Mouse (Mus musculus): Measurements from ENCODE around the gene Twist2.
A peak's percentile ranks its signal among the peaks of the same experiment; 100 is the strongest.

Twist2 gene

DNA sequence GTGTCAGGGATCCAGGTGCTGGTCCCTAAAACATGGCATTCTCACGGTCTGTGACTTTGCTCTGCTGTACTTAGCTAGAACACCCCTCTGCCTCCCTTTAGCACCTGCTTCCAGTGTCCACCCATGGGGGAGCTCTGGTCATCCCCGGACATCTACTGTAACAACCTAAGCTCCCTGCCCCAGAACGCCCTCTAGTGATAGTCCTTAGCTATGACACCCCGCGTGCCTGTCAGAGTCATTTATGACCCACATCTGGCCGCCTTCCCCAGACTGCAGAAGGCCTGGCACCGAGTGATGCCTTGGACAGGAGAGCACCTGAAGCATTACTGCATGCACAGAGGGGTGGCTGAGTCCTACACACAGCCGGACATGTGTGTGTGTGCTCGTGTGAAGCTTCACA is 18.0 kb downstream of the Twist2 start:
- DNase-seq (ENCODE audit: low spot score in 2 of 2), result peak in 1 of 2 experiments; percentile 32

DNA sequence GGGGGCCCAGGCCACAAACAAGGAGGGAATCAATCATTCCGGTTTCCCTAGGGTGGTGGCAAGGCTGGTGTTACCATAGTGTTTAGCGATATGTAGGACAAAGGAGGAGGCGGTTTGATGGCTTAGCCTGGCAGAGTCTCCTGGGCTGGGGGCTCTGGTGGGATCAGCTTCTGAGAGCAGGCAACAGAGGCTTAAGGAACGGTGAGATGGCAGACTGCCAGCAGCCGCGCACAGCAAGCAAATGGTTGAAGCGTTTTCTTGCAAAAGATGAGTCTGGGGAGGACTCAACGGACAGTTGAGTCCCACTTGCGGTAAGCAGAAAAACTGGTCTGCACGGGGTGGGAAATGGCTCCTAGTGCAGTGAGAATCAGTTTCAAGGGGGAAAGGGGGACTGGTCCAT is 19.3 kb downstream of the Twist2 start:
- no peak for DNase-seq (ENCODE audit: low spot score in 2 of 2)

DNA sequence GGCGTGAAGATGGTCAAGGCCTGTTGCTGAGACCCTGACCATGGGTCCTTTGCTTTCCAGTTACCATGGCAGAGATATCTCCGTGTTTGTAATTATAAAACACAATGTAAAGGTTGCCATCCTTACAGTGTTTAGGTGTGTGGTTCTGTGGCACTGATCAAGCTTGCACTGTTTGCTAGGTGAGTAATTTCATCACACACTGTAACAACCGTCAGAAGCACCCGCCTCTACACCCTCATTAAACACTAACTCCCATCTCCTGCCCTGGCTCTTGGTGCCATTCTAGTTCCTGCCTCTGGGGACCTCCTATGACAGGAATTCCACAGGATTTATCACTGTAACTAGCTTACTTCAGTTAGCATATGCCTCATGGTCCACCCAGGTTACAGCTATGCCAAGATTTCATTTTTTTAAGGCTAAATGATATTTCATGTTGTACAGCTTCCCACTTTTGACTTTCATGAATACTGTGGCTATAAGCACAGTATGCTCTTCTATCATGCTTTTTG is 21.1 kb downstream of the Twist2 start:
- DNase-seq (ENCODE audit: low spot score in 2 of 2), result no peak

DNA sequence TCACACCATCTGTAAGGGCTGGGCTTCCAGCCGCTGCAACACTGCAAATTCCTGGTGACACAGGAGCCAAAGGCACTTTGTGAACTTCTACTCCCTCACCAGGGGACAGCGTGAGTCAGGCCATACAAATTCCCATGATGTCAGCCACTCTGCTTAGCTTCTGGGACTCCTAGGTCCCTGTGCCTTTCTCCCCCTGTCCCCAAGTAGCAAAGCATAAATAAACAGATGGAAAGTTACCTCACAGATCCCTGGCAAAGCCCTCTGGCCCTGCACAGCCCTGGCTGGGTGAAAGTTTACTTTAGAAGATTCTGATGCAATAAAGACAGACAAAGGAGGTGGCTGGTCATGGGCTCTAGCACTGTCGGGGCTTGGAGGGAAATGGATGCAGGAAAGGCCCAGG is 22.3 kb downstream of the Twist2 start:
- peak in 1 of 2 experiments; percentile 52 for DNase-seq (ENCODE audit: low spot score in 2 of 2)

DNA sequence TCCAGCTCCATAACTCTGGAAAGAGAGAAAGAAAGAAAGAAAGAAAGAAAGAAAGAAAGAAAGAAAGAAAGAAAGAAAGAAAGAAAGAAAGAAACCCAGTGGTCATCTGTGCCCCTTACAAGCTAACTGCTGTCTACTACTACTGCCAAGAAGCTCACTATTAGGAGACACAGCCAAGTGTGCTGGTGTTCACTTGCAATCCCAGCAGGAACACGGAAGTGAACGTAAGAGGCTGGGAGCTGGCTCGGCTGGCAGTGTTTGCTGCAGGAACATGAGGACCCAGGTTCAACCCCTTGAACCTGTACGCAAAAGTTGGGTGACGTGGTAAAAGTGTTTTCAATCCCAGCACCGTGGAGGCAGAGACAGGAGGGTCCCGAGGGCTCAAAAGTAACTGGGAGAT is 22.7 kb downstream of the Twist2 start:
- no peak for DNase-seq (ENCODE audit: low spot score in 2 of 2)

DNA sequence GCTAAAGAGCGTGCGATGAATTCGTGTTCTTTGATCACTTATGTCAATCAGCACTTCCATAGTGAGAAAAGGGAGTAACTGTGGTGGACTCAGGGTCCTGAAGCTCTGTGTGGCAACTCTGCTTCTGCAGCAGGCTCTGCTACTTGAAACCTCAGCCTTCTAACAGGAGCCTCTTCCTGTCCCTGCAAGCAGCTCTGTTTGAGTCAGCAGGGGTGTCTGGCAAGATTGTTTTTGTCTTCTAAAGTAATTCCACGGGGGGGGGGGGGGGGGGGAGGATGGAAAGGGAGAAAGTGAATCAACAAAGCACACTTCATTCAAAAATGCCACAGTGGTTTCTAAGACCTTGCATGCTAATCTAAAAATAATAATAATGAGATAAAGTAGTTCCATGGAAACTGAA is 24.0 kb downstream of the Twist2 start:
- no peak for DNase-seq (ENCODE audit: low spot score in 2 of 2)

DNA sequence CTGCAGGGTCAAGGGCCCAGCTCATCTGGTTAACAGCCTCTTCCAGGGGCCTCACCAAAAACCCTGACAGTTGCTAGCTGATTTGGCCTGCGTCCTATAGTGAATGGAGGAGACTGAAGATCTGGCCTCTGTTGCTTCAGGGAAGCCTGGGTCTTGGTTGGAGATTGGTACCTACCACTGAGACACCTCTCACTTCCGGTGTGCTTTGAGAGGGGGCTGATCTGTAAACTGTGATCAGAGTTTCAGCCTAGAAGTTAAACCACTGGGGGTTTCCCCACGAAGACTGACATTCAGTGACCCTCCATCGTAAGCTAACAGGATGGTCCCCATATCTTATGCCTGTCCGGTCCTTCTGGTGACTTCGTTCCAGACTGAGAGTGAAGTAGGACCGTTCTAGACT is 30.7 kb downstream of the Twist2 start:
- DNase-seq (ENCODE audit: low spot score in 2 of 2), result no peak

DNA sequence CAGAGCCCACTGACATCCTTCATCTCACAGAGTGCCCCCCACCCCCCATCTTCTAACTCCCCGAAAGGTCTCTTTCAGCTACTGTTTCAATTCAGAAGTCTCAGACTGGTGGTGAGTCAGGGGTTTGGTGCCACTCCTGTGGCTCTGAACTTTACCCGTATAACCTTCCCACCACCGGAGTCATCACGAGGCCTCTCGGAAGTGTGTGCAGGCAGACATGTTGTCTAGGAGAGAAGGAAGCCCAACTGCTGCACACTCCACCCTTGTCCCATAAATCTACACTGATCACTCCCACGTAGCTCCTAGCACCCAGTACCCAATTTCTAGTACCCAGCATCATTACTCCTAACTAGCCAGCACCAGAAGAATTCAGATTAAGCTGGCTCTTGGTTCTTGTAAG is 38.3 kb downstream of the Twist2 start:
- no peak for DNase-seq (ENCODE audit: low spot score in 2 of 2)

DNA sequence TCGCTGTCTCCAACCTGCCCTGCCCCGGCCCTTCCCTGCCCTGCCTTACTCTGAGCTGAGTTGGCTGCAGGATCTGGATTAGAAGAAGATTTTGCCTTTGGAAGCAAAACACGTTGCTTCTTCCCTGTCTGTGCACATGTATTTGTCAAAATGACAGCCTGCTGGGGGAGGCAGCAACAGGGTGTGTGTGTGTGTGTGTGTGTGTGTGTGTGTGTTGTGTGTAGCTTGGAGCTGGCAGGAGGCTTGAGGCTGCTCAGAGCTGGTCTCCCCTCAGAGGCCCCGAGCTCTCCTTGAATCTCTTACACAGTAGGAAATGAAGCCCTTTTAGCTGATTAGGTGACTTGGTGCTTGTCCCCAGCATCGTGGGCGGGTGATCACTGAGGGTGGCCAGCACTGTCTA is 38.7 kb downstream of the Twist2 start:
- no peak for DNase-seq (ENCODE audit: low spot score in 2 of 2)

DNA sequence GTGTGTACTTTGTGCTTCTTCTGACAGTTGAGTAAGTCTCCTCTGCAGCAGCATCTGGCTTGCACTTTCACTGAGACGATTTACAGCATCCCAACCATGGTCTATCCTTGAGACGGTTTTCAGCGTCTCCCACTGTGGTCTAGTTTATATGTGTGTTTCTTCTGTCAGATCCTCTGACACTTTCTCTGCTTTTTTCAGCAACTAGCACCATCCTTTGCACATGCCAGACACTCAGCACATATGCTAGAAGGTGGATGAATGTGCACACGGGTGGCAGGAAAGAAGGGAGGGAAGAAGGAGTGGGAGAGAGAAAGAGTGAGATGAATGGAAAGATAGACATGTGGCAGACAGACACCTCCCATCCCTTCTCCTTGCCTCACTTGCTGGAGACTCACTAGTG is 43.0 kb downstream of the Twist2 start:
- no peak for DNase-seq (ENCODE audit: low spot score in 2 of 2)

DNA sequence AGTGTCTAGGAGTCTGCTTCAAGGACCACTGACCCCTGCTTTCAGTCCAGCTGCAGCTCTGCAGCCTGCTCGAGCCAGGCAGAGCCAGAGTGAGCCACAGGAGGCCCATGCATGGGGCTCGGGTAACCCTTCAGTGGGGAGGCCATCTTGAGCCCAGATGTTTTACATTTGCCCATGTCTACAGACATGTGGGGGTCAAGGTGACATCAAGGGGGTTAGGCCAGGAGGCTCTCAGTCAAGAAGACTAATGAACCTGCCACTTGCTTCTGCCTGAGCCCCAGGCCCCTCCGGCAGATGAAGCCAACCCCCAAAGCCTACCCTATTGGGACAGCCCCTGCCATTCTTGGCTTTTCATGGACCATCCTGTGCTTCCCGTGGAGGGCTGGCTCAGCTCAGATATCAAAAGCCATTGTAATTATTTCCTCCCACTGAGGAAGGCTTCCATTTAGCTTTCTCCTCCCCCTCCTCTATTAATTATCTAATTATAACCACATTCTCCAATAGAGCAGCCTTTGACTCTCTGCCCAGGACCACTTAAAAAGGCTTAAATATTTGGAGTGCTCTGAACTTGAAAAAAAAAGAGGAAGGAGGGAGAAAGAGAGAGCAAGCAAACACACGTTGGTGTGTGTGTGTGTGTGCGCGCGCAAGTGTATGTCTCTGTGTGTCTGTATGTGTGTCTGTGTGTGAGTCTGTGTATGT is 43.6 kb downstream of the Twist2 start:
- DNase-seq (ENCODE audit: low spot score in 2 of 2), result no peak

DNA sequence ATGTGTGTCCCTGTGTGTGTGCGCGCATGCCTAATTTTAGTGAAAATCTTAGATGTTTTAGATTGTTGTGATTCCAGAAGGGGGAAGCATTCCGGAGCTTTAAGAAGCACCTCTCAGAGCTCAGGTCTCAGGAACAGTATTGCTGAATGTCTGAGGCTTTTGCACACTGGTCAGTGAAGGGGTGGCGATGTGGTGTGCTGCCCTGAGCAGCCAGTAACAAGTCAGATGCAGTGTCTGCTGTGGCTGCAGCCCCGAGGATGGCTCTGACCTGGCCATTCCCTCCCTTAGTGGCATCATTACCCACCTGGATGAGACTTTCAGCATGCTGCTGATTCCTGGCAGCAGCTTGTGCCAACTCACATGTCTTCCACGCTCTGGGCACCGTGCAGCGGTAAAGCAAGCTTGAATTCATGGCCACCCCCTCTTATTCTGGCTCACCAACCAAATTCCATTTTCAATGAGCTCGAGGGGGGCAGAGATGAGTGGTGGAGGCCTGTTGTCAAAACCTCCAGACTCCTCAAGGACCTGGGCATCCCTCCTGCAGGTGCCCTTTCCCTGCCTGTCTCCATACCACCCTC is 44.2 kb downstream of the Twist2 start:
- no peak for DNase-seq (ENCODE audit: low spot score in 2 of 2)

DNA sequence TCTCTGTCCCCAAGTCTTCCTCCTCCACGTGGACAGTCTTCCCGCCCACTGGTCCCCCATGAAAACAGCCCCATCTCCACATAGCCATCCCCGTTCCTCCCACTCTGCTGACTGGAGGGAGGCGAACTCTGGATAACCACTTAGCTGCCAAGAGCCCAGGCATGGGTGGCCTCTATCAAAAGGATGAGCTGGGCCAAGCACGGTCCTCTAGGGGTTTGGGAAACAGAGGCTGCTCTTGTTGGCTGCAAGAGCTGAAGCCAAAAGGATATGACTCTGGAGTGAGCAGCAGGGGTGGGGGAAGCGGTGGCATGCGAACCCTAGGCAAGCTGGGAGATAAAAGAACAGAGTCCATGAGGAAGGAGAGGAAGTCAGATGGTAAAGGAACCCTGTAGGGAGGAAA is 50.0 kb downstream of the Twist2 start:
- no peak for DNase-seq (ENCODE audit: low spot score in 2 of 2)

DNA sequence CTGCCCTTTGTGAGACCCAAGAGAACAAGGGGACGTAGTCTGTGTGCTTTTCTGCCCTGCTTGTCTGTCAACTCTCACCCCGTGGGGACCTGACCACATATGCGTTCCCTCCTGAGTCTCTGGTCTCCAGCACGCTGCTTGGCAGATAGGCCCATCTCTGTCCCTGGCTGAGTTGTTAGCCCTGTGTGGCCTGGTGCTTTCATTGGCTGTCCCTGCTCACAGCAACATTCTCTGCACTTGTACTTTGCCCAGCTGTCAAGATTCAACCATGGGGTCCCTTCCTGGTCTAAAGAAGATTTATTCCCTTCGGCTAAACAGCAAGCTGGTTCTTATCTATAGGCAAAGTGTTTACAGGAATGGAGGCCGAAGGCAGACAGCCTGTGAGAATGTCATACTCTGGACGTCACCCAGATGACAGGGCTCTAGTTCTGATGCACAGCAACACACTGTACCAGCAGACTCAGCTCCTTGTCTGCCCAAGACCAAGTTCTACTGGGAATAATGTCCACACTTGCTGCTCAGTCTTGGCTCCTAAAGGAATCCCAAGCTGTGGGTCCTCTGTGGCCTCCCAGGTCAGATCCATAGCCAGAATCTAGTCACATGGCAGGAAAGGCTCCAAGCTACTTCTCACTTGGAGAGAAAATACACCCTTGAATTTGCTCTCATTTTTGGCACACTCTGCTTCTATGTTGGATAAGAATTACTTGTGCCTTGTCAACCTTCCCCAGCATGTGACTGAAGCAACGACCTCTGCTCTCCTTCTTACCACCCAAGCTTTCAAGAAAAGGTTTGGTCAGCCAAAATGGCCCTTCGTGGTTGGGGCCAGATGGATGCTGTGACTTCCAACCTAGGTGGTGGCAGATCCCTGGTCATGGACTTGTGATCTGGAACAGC is 55.8 kb downstream of the Twist2 start:
- DNase-seq (ENCODE audit: low spot score in 2 of 2), result peak in 1 of 2 experiments; percentile 62

DNA sequence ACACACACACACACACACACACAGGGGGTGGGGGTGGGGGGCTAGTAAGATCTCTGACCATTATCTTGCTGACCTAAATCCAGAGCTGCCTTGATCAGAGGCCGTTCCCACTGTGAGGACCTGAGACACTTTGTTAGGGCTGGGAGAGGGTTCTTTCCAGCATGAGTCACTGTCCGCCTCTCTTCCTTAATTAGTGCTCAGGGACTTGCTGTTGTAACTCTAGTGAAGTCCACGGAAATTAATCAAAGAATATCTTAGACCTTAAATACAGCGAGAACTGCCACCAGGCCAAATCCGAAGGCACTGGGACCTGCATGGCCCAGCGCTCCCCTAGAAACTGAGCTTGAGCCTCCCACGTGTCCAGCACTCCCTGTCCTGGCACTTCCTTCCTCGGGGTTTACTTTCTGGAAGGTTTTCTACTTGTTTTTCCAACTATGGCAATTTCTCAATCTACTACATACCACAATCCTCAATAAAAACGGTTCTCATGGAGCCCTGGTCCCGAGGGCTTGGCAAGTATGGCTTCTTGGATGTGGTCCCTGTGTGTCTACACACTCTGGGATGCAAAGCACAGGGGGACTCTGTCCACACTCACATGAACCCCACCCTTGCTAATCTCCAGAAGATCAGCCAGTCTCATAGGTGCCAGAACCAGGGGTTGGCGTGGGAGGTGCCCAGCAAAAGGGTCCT is 57.0 kb downstream of the Twist2 start:
- peak in 1 of 2 experiments; percentile 60 for DNase-seq (ENCODE audit: low spot score in 2 of 2)

DNA sequence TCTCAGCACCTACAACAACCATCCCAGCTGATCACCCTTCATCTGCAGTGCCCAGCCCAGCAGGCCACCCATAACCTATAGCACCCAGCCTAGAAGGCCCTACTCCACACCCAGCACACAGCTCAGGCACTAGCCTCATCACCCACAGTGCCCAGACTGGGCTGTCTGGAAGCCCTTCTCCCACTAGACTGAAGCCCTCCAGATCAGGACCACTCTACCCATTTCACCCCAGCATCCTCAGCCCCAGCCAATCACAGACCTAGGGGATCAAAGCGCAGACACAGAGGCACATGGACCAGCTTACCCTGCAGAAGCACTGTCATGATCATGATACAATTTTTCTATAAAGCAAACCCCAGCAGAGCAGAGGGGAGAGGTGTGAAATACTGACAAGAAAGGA is 57.6 kb downstream of the Twist2 start:
- no peak for DNase-seq (ENCODE audit: low spot score in 2 of 2)

DNA sequence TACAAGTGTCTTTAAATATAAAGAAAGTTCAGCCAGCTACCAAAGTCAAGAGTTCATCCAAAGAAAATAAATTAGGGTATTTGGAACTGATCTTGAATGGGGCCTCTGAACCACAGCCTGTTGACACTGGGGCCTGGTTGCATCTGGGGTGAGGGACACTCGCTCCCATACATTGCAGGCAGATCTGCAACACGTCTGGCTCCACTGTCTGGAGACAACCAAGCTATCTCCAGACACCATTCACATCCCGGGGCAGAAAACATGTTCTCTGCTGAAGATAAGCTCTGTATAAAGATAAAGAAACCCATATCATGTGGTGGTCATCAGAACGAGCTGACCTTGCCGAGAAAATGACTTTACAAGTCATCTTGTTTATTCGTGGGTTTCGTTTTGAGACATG is 60.2 kb downstream of the Twist2 start:
- DNase-seq (ENCODE audit: low spot score in 2 of 2), result no peak

DNA sequence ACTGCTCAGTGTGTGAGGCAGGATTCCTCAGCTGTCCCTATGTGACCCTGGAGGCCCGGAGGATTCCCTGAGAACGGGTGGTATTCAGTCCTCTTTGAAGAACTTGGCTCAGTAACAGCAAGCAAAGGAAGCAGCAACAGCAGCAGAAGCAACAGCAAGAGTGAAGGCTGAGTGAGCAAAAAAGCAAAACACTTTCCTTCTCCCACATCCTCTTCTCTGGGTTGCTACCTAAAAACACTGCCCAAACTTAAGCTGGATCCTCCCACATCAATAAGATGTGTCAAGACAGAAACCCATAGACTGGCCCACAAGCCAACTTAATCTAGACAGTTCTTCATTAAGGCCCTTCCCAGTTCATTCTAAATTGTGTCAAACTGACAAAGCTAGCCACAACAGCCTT is 64.7 kb downstream of the Twist2 start:
- no peak for DNase-seq (ENCODE audit: low spot score in 2 of 2)

DNA sequence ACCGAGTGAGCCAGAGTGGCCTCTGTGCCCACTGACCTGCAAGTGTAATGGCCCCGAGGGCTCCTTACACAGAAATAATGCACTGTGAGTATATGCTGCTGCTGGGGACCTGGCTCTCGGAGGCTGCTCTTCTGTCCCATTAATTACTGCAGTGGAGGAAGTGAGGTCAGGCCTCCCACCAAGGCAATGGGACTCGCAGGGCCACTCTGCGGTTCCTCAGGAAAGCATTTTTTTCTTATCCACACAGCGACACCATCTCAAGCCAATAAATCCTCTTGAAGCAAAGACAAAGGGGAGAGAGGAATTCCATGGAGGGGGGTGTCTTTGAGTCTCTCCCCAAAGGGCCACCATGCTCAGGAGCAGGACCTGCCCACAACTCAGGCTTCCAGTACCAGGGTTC is 69.8 kb downstream of the Twist2 start:
- no peak for DNase-seq (ENCODE audit: low spot score in 2 of 2)

DNA sequence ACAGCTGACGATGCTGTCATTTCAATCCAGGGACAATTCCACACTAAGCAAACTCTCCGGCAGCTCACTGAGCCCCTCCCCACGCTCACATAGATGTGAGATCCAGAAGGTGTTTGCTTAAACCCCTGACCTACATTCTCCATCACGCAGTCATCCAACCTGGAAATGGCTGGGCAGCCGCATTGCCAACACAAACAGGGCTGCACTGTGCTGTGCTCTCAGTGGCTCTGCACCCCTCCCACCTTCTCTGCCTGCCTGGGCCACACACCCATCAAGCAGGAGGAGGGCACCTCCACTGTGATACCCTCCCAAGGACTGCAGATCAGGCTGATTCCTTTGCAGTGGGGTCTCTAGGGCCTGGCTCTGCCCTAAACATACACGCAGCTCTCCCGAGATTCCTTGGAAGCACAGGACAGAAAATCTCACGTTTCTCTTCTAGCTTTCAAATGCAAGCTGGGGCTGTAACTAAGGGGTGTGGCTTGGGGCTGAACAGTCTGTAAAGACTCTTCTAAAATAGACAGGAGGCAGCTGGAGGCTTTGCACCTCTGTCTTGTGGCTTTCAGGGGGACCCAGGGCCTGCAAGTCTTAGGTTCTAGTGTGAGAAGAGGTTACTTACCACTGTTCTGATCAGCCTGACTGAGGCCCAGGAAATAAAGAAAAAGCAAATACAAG is 71.3 kb downstream of the Twist2 start:
- no peak for DNase-seq (ENCODE audit: low spot score in 2 of 2)

DNA sequence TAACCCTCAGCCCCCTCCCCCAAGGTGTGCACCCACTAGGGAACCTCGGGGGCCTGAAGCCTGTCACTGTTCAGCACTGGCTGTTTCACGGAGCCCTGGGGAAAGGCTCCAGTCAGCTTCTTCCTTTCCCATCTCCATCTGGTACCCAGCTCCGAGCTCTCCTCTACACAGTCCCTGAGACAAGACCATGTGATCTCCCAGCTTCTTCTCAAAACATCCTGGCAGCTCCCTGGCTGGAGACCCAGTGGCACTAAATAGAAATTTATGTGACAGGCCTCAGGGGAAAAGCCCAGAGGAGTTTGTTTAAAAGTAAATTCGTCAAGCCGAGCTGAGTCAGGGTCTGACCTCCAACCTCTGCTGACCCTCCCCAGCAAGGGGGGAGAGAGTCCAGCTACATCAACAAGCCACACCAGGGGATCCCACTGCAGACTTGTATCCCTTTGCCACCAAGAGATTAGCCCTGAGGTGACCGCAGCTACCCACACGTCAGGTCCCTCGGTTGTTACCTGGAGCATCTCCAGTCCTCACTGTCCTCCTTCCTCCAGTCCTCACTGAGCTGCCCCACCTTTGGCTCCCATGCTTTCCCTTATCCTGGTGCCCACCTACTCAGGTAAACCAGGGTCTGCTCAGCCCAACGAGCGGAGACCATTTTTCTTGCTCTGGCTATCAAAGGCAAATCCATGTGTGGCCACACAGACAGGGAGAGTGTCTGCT is 72.5 kb downstream of the Twist2 start:
- DNase-seq (ENCODE audit: low spot score in 2 of 2), result no peak

All from urinary bladder, postnatal 36 days (tissue).